Comparison of ENCODE assay signal across 15 mouse cellular contexts in the genomic region with DNA sequence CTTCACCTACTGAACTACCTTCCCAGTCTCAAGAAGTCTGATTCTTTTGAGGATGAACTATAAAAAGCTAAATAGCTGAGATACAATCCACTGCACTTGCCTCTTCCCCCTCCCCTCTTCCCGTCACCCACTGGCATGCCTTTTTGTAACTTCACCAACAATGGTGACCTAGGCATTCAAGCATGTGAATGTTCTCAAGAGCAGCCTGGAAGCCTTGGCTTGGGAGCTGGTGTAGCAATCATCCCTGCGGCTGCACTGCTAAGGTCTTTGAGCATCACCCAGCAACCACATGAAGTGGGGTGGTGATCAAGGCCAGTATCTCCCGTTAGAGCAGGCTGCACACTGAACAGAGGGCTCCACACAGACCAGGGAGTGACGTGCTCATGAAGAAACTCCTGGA.
"Had no signal": no experiment of that assay in that cellular context is flagged by ENCODE, and none has a peak within 500 bp of the region (broad histone marks: within the 10 kb centered on the region; RNA-seq: fewer than 3 reads in every experiment).

No protein-coding gene starts in this region.

- H3K27ac ChIP-seq: neural tube, embryonic 13.5 days; neural tube, embryonic 15.5 days; stomach, embryonic 15.5 days; stomach, postnatal 0 days had no signal

- H3K4me1 ChIP-seq: neural tube, embryonic 13.5 days; neural tube, embryonic 15.5 days; stomach, embryonic 15.5 days had no signal

- H3K4me3 ChIP-seq: neural tube, embryonic 13.5 days; neural tube, embryonic 15.5 days; stomach, embryonic 15.5 days had no signal

- H3K4me2 ChIP-seq: neural tube, embryonic 13.5 days; neural tube, embryonic 15.5 days; stomach, embryonic 15.5 days had no signal

- H3K9ac ChIP-seq: neural tube, embryonic 13.5 days; neural tube, embryonic 15.5 days; stomach, embryonic 15.5 days had no signal

- H3K36me3 ChIP-seq: neural tube, embryonic 13.5 days; neural tube, embryonic 15.5 days; stomach, embryonic 15.5 days had no signal

- H3K9me3 ChIP-seq: neural tube, embryonic 15.5 days; stomach, embryonic 15.5 days had no signal

- H3K27me3 ChIP-seq: neural tube, embryonic 13.5 days; neural tube, embryonic 15.5 days; stomach, embryonic 15.5 days had no signal

- DNase-seq: retina, postnatal 1 day; right cerebral cortex, adult 18-20 months; right cerebral cortex, postnatal 14 days; right cerebral cortex, postnatal 25 days; right cerebral cortex, postnatal 4 days; spleen, adult 18-20 months; thymus, adult 18-20 months; thymus, postnatal 14 days; thymus, postnatal 25 days; thymus, postnatal 36 days; thymus, postnatal 4 days had no signal
